In genomic region chr13:120025576-120025975, GRCm38 (mm10) we compare ENCODE assay signal across 21 mouse cellular contexts. TPM values are rescaled to one million over a fixed set of nuclear protein-coding genes. Genes with fewer than 3 reads are reported as not detected.
DNase-seq lines count a peak whose midpoint lies in the region; ATAC-seq and TF ChIP-seq lines count a peak whose summit lies in the region.
"Not testable (repeated sequence)": the region's sequence is repeated elsewhere in the genome, so short reads cannot be mapped to it uniquely, and the experiment has no call there.
"Had no signal": no experiment of that assay in that cellular context is flagged by ENCODE, and none has a peak within 500 bp of the region (broad histone marks: within the 10 kb centered on the region; RNA-seq: fewer than 3 reads in every experiment).

No protein-coding gene starts in this region.

- not testable (repeated sequence) for H3K36me3 ChIP-seq in G1E (replicated peaks); kidney, adult 2 months (ENCODE audit: control insufficient read depth, insufficient read depth, low read length); midbrain, embryonic 11.5 days (ENCODE audit: control insufficient read depth, insufficient read depth, low read length)

- peak; percentile 0 for DNase-seq in G1E (ENCODE audit: low spot score)
- peak; percentile 1 for DNase-seq in embryo, embryonic 11 days
- peak; percentile 4 for DNase-seq in gastrocnemius, postnatal 10 days
- DNase-seq in kidney, adult 2 months: peak; percentile 38
- peak; percentile 15 to 32 for DNase-seq in layer of hippocampus, postnatal 25 days (ENCODE audit: extremely low spot score in 1 of 2, low spot score in 1 of 2)
- peak; percentile 87 for DNase-seq in midbrain, embryonic 11.5 days (ENCODE audit: low spot score, missing footprints)
- DNase-seq in right cerebral cortex, postnatal 25 days: peak; percentile 38

- not testable (repeated sequence) for H3K4me2 ChIP-seq in midbrain, embryonic 11.5 days

- H3K27ac ChIP-seq in kidney, adult 2 months (ENCODE audit: insufficient read depth, low read depth, low read length); midbrain, embryonic 11.5 days (ENCODE audit: low read depth, low read length): not testable (repeated sequence)

- not testable (repeated sequence) for H3K9ac ChIP-seq in midbrain, embryonic 11.5 days (ENCODE audit: low read length)

- not testable (repeated sequence) for H3K4me3 ChIP-seq in G1E (ENCODE audit: low read depth, low read length); kidney, adult 2 months (ENCODE audit: insufficient read depth, low read depth, low read length); midbrain, embryonic 11.5 days (ENCODE audit: low read depth, low read length)

- 8% methylated on average over 4 of the region's 4 CpGs for WGBS in kidney, adult 2 months
- 9% methylated on average over 4 of the region's 4 CpGs for WGBS in midbrain, embryonic 11.5 days

- H3K27me3 ChIP-seq in G1E (ENCODE audit: insufficient read depth, low read length); kidney, adult 2 months (replicated peaks; ENCODE audit: control insufficient read depth, insufficient read depth, low read length); midbrain, embryonic 11.5 days (ENCODE audit: control insufficient read depth, insufficient read depth, low read length): not testable (repeated sequence)

- TF ChIP-seq POLR2A in kidney, adult 2 months (IDR thresholded peaks at IDR 0.05; ENCODE audit: low read depth, low read length): not testable (repeated sequence)

- ATAC-seq in G1E (ENCODE audit: extremely low read depth, insufficient number of reproducible peaks, low FRiP score, poor library complexity, severe bottlenecking): peak; percentile 23; the same call in 1 of the 2 replicates
- ATAC-seq in midbrain, embryonic 11.5 days (ENCODE audit: low FRiP score): not testable (repeated sequence)

- TF ChIP-seq CTCF in G1E (IDR thresholded peaks at IDR 0.05; ENCODE audit: low read depth, low read length); kidney, adult 2 months (conservative IDR thresholded peaks at IDR 0.05; ENCODE audit: insufficient read depth, insufficient read length, low read depth, low read length): not testable (repeated sequence)

- H3K9me3 ChIP-seq in G1E (replicated peaks): peaks cover 17% of the 10 kb centered on the region
- H3K9me3 ChIP-seq in midbrain, embryonic 11.5 days (ENCODE audit: control insufficient read depth, low read length): not testable (repeated sequence)

- H3K4me1 ChIP-seq in G1E (ENCODE audit: insufficient read depth, low read depth, low read length); kidney, adult 2 months (ENCODE audit: control insufficient read depth, insufficient read depth, low read length); midbrain, embryonic 11.5 days (ENCODE audit: control insufficient read depth, insufficient read depth, low read length): not testable (repeated sequence)

RNA-seq across cellular contexts. Expression of gene Gm36079, which starts 1.2 kb away (rescaled TPM):
- total RNA-seq in G1E (2014; fragmentation: Nextera tagmentation) (not detected in 2 replicates), G1E (2017) (0.35 and 1.7 TPM in 2 replicates)
- polyA plus RNA-seq in G1E (2012): not detected in 2 replicates
- total RNA-seq in gastrocnemius, postnatal 10 days (2021): not detected
- polyA plus RNA-seq in kidney, adult 2 months (2012; rRNA removed): not detected in 2 replicates
- not detected for total RNA-seq in layer of hippocampus, postnatal 25 days (2021)
- polyA plus RNA-seq in midbrain, embryonic 11.5 days (2014; fragmentation: Nextera tagmentation; extraction: Ambion mirVana): not detected in 2 replicates
- total RNA-seq: adrenal gland, postnatal 4 days; gastrocnemius, adult 8-10 months; heart, adult 2 months had no signal
- polyA plus RNA-seq: embryonic facial prominence, embryonic 12.5 days; forebrain, embryonic 16.5 days; heart, adult 2 months; heart, embryonic 15.5 days; hindbrain, embryonic 10.5 days; intestine, embryonic 15.5 days; kidney, postnatal 0 days; limb, embryonic 12.5 days; liver, embryonic 14.5 days; lung, embryonic 16.5 days; midbrain, embryonic 13.5 days; myocyte had no signal

RNA-seq across cellular contexts. Expression of gene Gm21188, which starts 26.4 kb away (rescaled TPM):
- total RNA-seq in G1E (2014; fragmentation: Nextera tagmentation) (not detected in 2 replicates), G1E (2017) (0.27 and 0.70 TPM in 2 replicates)
- 0.02 TPM in 1 of 2 replicates, not detected in the other for polyA plus RNA-seq in G1E (2012)
- under 1 TPM in 1 of 2 experiments, not detected in 1; 0.29 TPM for total RNA-seq in gastrocnemius, postnatal 10 days (2021)
- 0.19 and 0.80 TPM in 2 replicates for polyA plus RNA-seq in kidney, adult 2 months (2012; rRNA removed)
- not detected for total RNA-seq in layer of hippocampus, postnatal 25 days (2021)
- polyA plus RNA-seq in midbrain, embryonic 11.5 days (2014; fragmentation: Nextera tagmentation; extraction: Ambion mirVana): not detected in 2 replicates
- polyA plus RNA-seq: embryonic facial prominence, embryonic 12.5 days; forebrain, embryonic 16.5 days; heart, embryonic 15.5 days; hindbrain, embryonic 10.5 days; limb, embryonic 12.5 days; lung, embryonic 16.5 days; midbrain, embryonic 13.5 days; myocyte had no signal

Comparison
In these comparisons a context has a peak if more than half of its experiments do, and no peak if none do; other contexts are left out.
1. DNase-seq: peak in every context shown above with its lines; median percentile 87 in midbrain, embryonic 11.5 days; 38 in kidney, adult 2 months; 38 in right cerebral cortex, postnatal 25 days; 24 in layer of hippocampus, postnatal 25 days; 4 in gastrocnemius, postnatal 10 days; 1 in embryo, embryonic 11 days; 0 in G1E.